Mouse (Mus musculus): Measurements from ENCODE around the gene Pdzph1.

The Pdzph1 gene

GRCm38 (mm10) chr17:58919927-58920326, 71.2 kb downstream of the Pdzph1 start:
- no peak for DNase-seq

GRCm38 (mm10) chr17:58919061-58919460, 72.1 kb downstream of the Pdzph1 start:
- peak; percentile 18 for DNase-seq

GRCm38 (mm10) chr17:58918539-58918938, 72.6 kb downstream of the Pdzph1 start:
- no peak for DNase-seq

- no peak for DNase-seq
These were observed 79.6 kb downstream of the Pdzph1 start for GRCm38 (mm10) chr17:58911564-58911963.

GRCm38 (mm10) chr17:58909061-58909661, 82.0 kb downstream of the Pdzph1 start:
- DNase-seq = peak; percentile 22

- DNase-seq = no peak
These were observed 85.2 kb downstream of the Pdzph1 start for GRCm38 (mm10) chr17:58906001-58906400.

- DNase-seq = no peak
These were observed 99.5 kb downstream of the Pdzph1 start for GRCm38 (mm10) chr17:58891488-58892210.

GRCm38 (mm10) chr17:58889905-58890645, 101.1 kb downstream of the Pdzph1 start:
- DNase-seq = no peak

GRCm38 (mm10) chr17:58884393-58884792, 106.8 kb downstream of the Pdzph1 start:
- no peak for DNase-seq

GRCm38 (mm10) chr17:58873356-58873755, 117.8 kb downstream of the Pdzph1 start:
- DNase-seq = no peak

- DNase-seq = no peak
These were observed 120.4 kb downstream of the Pdzph1 start for GRCm38 (mm10) chr17:58870795-58871194.

Measured in kidney, adult 18-20 months (tissue).